Mouse (Mus musculus) limb, embryonic 15.5 days (tissue): ENCODE results near the gene Sh3gl1. TPM values are rescaled to one million over a fixed set of nuclear protein-coding genes. Genes with fewer than 3 reads are reported as not detected.

Experiments used
- ATAC-seq: fragments of 200-750 bp; cut with Nextera tagmentation; 2 replicates; pipeline ENCODE4 v1.8.0; 2017; ENCODE audit warnings: low read depth, moderate TSS enrichment; ENCODE audit not compliant: insufficient number of reproducible peaks, low FRiP score, low TSS enrichment
- H3K27ac ChIP-seq: fragments of 300-500 bp; sonication (generic); 2 replicates; pipeline ENCODE4 v1.5.1; 2015; ENCODE audit warnings: moderate library complexity, mild to moderate bottlenecking, inconsistent platforms
- H3K27me3 ChIP-seq: fragments of 300-500 bp; sonication (generic); 2 replicates; pipeline ENCODE4 v1.6.1; 2015; ENCODE audit warnings: inconsistent platforms
- H3K36me3 ChIP-seq: fragments of 300-500 bp; sonication (generic); 2 replicates; pipeline ENCODE4 v1.6.1; 2015; ENCODE audit warnings: inconsistent platforms
- H3K4me1 ChIP-seq: fragments of 300-500 bp; sonication (generic); 2 replicates; pipeline ENCODE4 v1.6.1; 2015; ENCODE audit warnings: inconsistent platforms
- H3K4me2 ChIP-seq: fragments of 300-500 bp; sonication (generic); 2 replicates; pipeline ENCODE4 v1.6.1; 2015; ENCODE audit warnings: mild to moderate bottlenecking, inconsistent platforms
- H3K4me3 ChIP-seq: fragments of 300-500 bp; sonication (generic); 2 replicates; pipeline ENCODE4 v1.5.1; 2015; ENCODE audit warnings: mild to moderate bottlenecking, inconsistent platforms
- H3K9ac ChIP-seq: fragments of 300-500 bp; sonication (generic); 2 replicates; pipeline ENCODE4 v1.6.1; 2015; ENCODE audit warnings: inconsistent platforms
- H3K9me3 ChIP-seq: fragments of 300-500 bp; sonication (generic); 2 replicates; pipeline ENCODE4 v1.6.1; 2016; ENCODE audit warnings: inconsistent platforms
- WGBS: fragments of 180-500 bp; shearing (Covaris S2); methylation state at CpG from one replicate; pipeline ENCODE4 v1.1.7; 2015; 5-methylcytosine and 5-hydroxymethylcytosine counted together
- polyA plus RNA-seq: library from polyadenylated mRNA; unstranded; fragments of >200 nt; fragmentation: Nextera tagmentation; extraction: Ambion mirVana; gene quantifications from 2 replicates; pipeline ENCODE4 v1.2.1, GENCODE M21; 2015

The Sh3gl1 gene
- polyA plus RNA-seq, 1 experiment from 2014 or later = 210 TPM

- H3K9me3 ChIP-seq = no peaks in the 10 kb centered on the region
- ATAC-seq = no peak
- WGBS = 78% methylated on average over 8 of the region's 8 CpGs
Observed at GRCm38 (mm10) chr17:56038583-56039261, 2.3 kb upstream of the Sh3gl1 start.

GRCm38 (mm10) chr17:56036901-56037287 lies 459 bp upstream of the Sh3gl1 start:
- H3K4me1 ChIP-seq = peaks cover 54% of the 10 kb centered on the region
- H3K9ac ChIP-seq = 0 out of 2 replicates have a peak overlapping the region, but pooled peaks have one; percentile 39
- no peaks in the 10 kb centered on the region for H3K9me3 ChIP-seq
- 36% methylated on average over 13 of the region's 13 CpGs for WGBS
- no peak for ATAC-seq
- no peaks in the 10 kb centered on the region for H3K27me3 ChIP-seq
- peak overlapping the region; percentile 44 for H3K4me2 ChIP-seq
- 0 out of 2 replicates have a peak overlapping the region, but pooled peaks have one; percentile 8 for H3K27ac ChIP-seq
- H3K36me3 ChIP-seq = peaks cover 27% of the 10 kb centered on the region
- H3K4me3 ChIP-seq = peak overlapping the region; percentile 88

More at GRCm38 (mm10) chr17:56038583-56039261, 2.3 kb upstream of the Sh3gl1 start:
- Histone ChIP-seq H3K27me3 (no peaks in the 10 kb centered on the region), H3K9ac (peak overlapping the region; percentile 20; the same call in 1 of the 2 replicates), H3K4me3 (no peak overlapping the region), H3K4me1 (peaks cover 37% of the 10 kb centered on the region), H3K4me2 (no peak overlapping the region), H3K36me3 (peaks cover 15% of the 10 kb centered on the region; the same call in 1 of the 2 replicates), H3K27ac (no peak overlapping the region)

- Histone ChIP-seq H3K27ac (0 out of 2 replicates have a peak overlapping the region, but pooled peaks have one; percentile 13), H3K4me3 (peak overlapping the region; percentile 88), H3K27me3 (no peaks in the 10 kb centered on the region), H3K9ac (peak overlapping the region; percentile 97), H3K9me3 (no peaks in the 10 kb centered on the region), H3K4me2 (peak overlapping the region; percentile 49), H3K36me3 (peaks cover 38% of the 10 kb centered on the region), H3K4me1 (peaks cover 54% of the 10 kb centered on the region)
- WGBS = 67% methylated on average over 4 of the region's 4 CpGs
- ATAC-seq = no peak
Observed at GRCm38 (mm10) chr17:56035216-56035615, 1.2 kb downstream of the Sh3gl1 start.

- Histone ChIP-seq H3K4me2 (peak overlapping the region; percentile 49), H3K9me3 (no peaks in the 10 kb centered on the region), H3K36me3 (peaks cover 39% of the 10 kb centered on the region), H3K27me3 (no peaks in the 10 kb centered on the region), H3K27ac (0 out of 2 replicates have a peak overlapping the region, but pooled peaks have one; percentile 13), H3K4me3 (peak overlapping the region; percentile 88), H3K9ac (peak overlapping the region; percentile 97), H3K4me1 (peaks cover 54% of the 10 kb centered on the region)
- no peak for ATAC-seq
- WGBS = 84% methylated on average over 6 of the region's 6 CpGs
Observed at GRCm38 (mm10) chr17:56034726-56035100, 1.7 kb downstream of the Sh3gl1 start.

- ATAC-seq = no peak
- Histone ChIP-seq H3K4me2 (0 out of 2 replicates have a peak overlapping the region, but pooled peaks have one; percentile 2), H3K4me1 (peaks cover 54% of the 10 kb centered on the region), H3K36me3 (peaks cover 44% of the 10 kb centered on the region), H3K4me3 (peak overlapping the region; percentile 88; the same call in 1 of the 2 replicates), H3K27me3 (no peaks in the 10 kb centered on the region), H3K27ac (0 out of 2 replicates have a peak overlapping the region, but pooled peaks have one; percentile 13), H3K9ac (0 out of 2 replicates have a peak overlapping the region, but pooled peaks have one; percentile 97), H3K9me3 (no peaks in the 10 kb centered on the region)
- WGBS = 81% methylated on average over 7 of the region's 7 CpGs
Observed at GRCm38 (mm10) chr17:56034040-56034725, 2.3 kb downstream of the Sh3gl1 start.

GRCm38 (mm10) chr17:56032831-56033230 lies 3.6 kb downstream of the Sh3gl1 start:
- 71% methylated on average over 7 of the region's 7 CpGs for WGBS
- Histone ChIP-seq H3K36me3 (peaks cover 58% of the 10 kb centered on the region), H3K4me3 (no peak overlapping the region), H3K27me3 (no peaks in the 10 kb centered on the region), H3K4me1 (peaks cover 54% of the 10 kb centered on the region), H3K4me2 (no peak overlapping the region), H3K9me3 (no peaks in the 10 kb centered on the region), H3K27ac (no peak overlapping the region), H3K9ac (no peak overlapping the region)
- ATAC-seq = no peak

GRCm38 (mm10) chr17:56032127-56032733 lies 4.2 kb downstream of the Sh3gl1 start:
- H3K27ac ChIP-seq = no peak overlapping the region; the same call in 1 of the 2 replicates
- H3K9ac ChIP-seq = no peak overlapping the region
- peaks cover 54% of the 10 kb centered on the region for H3K4me1 ChIP-seq

GRCm38 (mm10) chr17:56031431-56031830 lies 5.0 kb downstream of the Sh3gl1 start:
- Histone ChIP-seq H3K9ac (no peak overlapping the region; the same call in 1 of the 2 replicates), H3K4me2 (no peak overlapping the region), H3K9me3 (no peaks in the 10 kb centered on the region), H3K4me1 (peaks cover 49% of the 10 kb centered on the region), H3K4me3 (no peak overlapping the region), H3K27ac (no peak overlapping the region), H3K27me3 (no peaks in the 10 kb centered on the region), H3K36me3 (peaks cover 64% of the 10 kb centered on the region)
- WGBS = 86% methylated on average over 7 of the region's 7 CpGs
- no peak for ATAC-seq

More at GRCm38 (mm10) chr17:56032127-56032733, 4.2 kb downstream of the Sh3gl1 start:
- ATAC-seq = no peak
- no peaks in the 10 kb centered on the region for H3K9me3 ChIP-seq
- H3K36me3 ChIP-seq = peaks cover 64% of the 10 kb centered on the region
- H3K4me3 ChIP-seq = no peak overlapping the region
- 71% methylated on average over 6 of the region's 6 CpGs for WGBS
- no peaks in the 10 kb centered on the region for H3K27me3 ChIP-seq
- no peak overlapping the region for H3K4me2 ChIP-seq

GRCm38 (mm10) chr17:56030919-56031318 lies 5.5 kb downstream of the Sh3gl1 start:
- no peak overlapping the region for H3K4me3 ChIP-seq
- peak overlapping the region; percentile 33; the same call in 1 of the 2 replicates for H3K27ac ChIP-seq
- no peak overlapping the region; the same call in 1 of the 2 replicates for H3K9ac ChIP-seq
- 59% methylated on average over 5 of the region's 5 CpGs for WGBS
- H3K9me3 ChIP-seq = no peaks in the 10 kb centered on the region
- H3K27me3 ChIP-seq = no peaks in the 10 kb centered on the region
- H3K36me3 ChIP-seq = peaks cover 64% of the 10 kb centered on the region
- no peak for ATAC-seq
- H3K4me2 ChIP-seq = no peak overlapping the region
- peaks cover 49% of the 10 kb centered on the region for H3K4me1 ChIP-seq

- Histone ChIP-seq H3K27me3 (no peaks in the 10 kb centered on the region), H3K36me3 (peaks cover 64% of the 10 kb centered on the region), H3K9ac (no peak overlapping the region), H3K4me1 (peaks cover 48% of the 10 kb centered on the region), H3K27ac (peak overlapping the region; percentile 33; the same call in 1 of the 2 replicates), H3K9me3 (no peaks in the 10 kb centered on the region), H3K4me3 (no peak overlapping the region), H3K4me2 (no peak overlapping the region)
- 94% methylated on average over 9 of the region's 9 CpGs for WGBS
- ATAC-seq = no peak
Observed at GRCm38 (mm10) chr17:56030238-56030870, 6.1 kb downstream of the Sh3gl1 start.

- no peak for ATAC-seq
- no peak overlapping the region for H3K4me2 ChIP-seq
- H3K4me3 ChIP-seq = no peak overlapping the region
- peaks cover 42% of the 10 kb centered on the region for H3K4me1 ChIP-seq
- no peak overlapping the region for H3K27ac ChIP-seq
- 91% methylated on average over 5 of the region's 5 CpGs for WGBS
- H3K9ac ChIP-seq = no peak overlapping the region
- H3K36me3 ChIP-seq = peaks cover 52% of the 10 kb centered on the region
- no peaks in the 10 kb centered on the region for H3K9me3 ChIP-seq
- H3K27me3 ChIP-seq = no peaks in the 10 kb centered on the region
Observed at GRCm38 (mm10) chr17:56027801-56028441, 8.5 kb downstream of the Sh3gl1 start.
